Comparison of ENCODE assay signal across 10 mouse cellular contexts in genomic region chr9:70654496-70654895, GRCm38 (mm10). TPM values are rescaled to one million over a fixed set of nuclear protein-coding genes. Genes with fewer than 3 reads are reported as not detected.
DNase-seq lines count a peak whose midpoint lies in the region; ATAC-seq lines count a peak whose summit lies in the region.
"Had no signal": no experiment of that assay in that cellular context is flagged by ENCODE, and none has a peak within 500 bp of the region (broad histone marks: within the 10 kb centered on the region; RNA-seq: fewer than 3 reads in every experiment).

No protein-coding gene starts in this region.

- H3K36me3 ChIP-seq in erythroblast, embryonic 14.5 days (ENCODE audit: control insufficient read depth) = peaks cover 63% of the 10 kb centered on the region
- peaks cover 8% of the 10 kb centered on the region for H3K36me3 ChIP-seq in liver, embryonic 16.5 days (ENCODE audit: control insufficient read depth, insufficient read depth)
- H3K36me3 ChIP-seq: limb, embryonic 15.5 days had no signal

- H3K9me3 ChIP-seq in erythroblast, embryonic 14.5 days (ENCODE audit: control insufficient read depth, low read length) = no peaks in the 10 kb centered on the region
- no peaks in the 10 kb centered on the region for H3K9me3 ChIP-seq in liver, embryonic 16.5 days (replicated peaks; ENCODE audit: control insufficient read depth, low read length)
- H3K9me3 ChIP-seq: limb, embryonic 15.5 days had no signal

- H3K4me1 ChIP-seq in erythroblast, embryonic 14.5 days (ENCODE audit: control insufficient read depth) = peaks cover 56% of the 10 kb centered on the region
- H3K4me1 ChIP-seq in liver, embryonic 16.5 days (ENCODE audit: control insufficient read depth, low read depth, low read length) = peaks cover 30% of the 10 kb centered on the region

- no peaks in the 10 kb centered on the region for H3K27me3 ChIP-seq in erythroblast, embryonic 14.5 days (ENCODE audit: control insufficient read depth)
- no peaks in the 10 kb centered on the region for H3K27me3 ChIP-seq in liver, embryonic 16.5 days (ENCODE audit: control insufficient read depth, insufficient read depth, low read depth, low read length)
- H3K27me3 ChIP-seq: limb, embryonic 15.5 days had no signal

- WGBS in liver, embryonic 16.5 days (ENCODE audit: insufficient replicate concordance) = 77% methylated on average over 4 of the region's 4 CpGs

- H3K9ac ChIP-seq in liver, embryonic 16.5 days (ENCODE audit: low read depth, low read length) = peak overlapping the region; percentile 38
- H3K9ac ChIP-seq: limb, embryonic 15.5 days had no signal

- peak overlapping the region; percentile 73 for H3K4me2 ChIP-seq in liver, embryonic 16.5 days (ENCODE audit: low read depth, low read length)
- H3K4me2 ChIP-seq: limb, embryonic 15.5 days had no signal

- H3K4me3 ChIP-seq in erythroblast, embryonic 14.5 days (replicated peaks) = peak overlapping the region; percentile 83
- H3K4me3 ChIP-seq in liver, embryonic 16.5 days (ENCODE audit: low read depth, low read length) = peak overlapping the region; percentile 90
- H3K4me3 ChIP-seq: limb, embryonic 15.5 days had no signal

- DNase-seq in right cerebral cortex, adult 2 months (ENCODE audit: low spot score in 2 of 2) = peak; percentile 13 to 27
- no peak for DNase-seq in right cerebral cortex, postnatal 36 days (ENCODE audit: low spot score in 2 of 2)
- no peak for DNase-seq in left cerebral cortex, adult 8-10 months (ENCODE audit: low spot score in 2 of 2)
- no peak for DNase-seq in frontal cortex, postnatal 25 days (ENCODE audit: low spot score in 2 of 2)
- DNase-seq: heart, postnatal 14 days had no signal

- ATAC-seq in erythroblast, adult 5-6 weeks (replicated peaks; ENCODE audit: low FRiP score, poor library complexity, severe bottlenecking) = no peak
- ATAC-seq in liver, embryonic 16.5 days (ENCODE audit: low read depth) = no peak
- no peak for ATAC-seq in erythroid progenitor cell, adult 5-6 weeks (replicated peaks; ENCODE audit: low FRiP score, poor library complexity, severe bottlenecking)

- 0 out of 2 replicates have a peak overlapping the region, but pooled peaks have one; percentile 9 for H3K27ac ChIP-seq in liver, embryonic 16.5 days (ENCODE audit: low read length)
- H3K27ac ChIP-seq: limb, embryonic 15.5 days had no signal

RNA-seq across cellular contexts. Expression of gene Gm10642, which starts 1.6 kb away (rescaled TPM):
- polyA plus RNA-seq in erythroblast, embryonic 14.5 days (2012) = 0.45 and 0.52 TPM in 2 replicates
- 0.96 and 3.8 TPM in 2 replicates for total RNA-seq in erythroblast, adult 5-6 weeks (2015; ENCODE audit: low replicate concordance)
- 15.2 and 16.0 TPM in 2 replicates for total RNA-seq in erythroblast, adult 5-6 weeks (2017; ENCODE audit: low replicate concordance)
- polyA plus RNA-seq in liver, embryonic 16.5 days (2015; fragmentation: Nextera tagmentation; extraction: Ambion mirVana) = 0.90 and 0.92 TPM in 2 replicates
- 1.8 and 5.4 TPM in 2 replicates for total RNA-seq in erythroid progenitor cell, adult 5-6 weeks (2015; ENCODE audit: low replicate concordance)
- total RNA-seq in erythroid progenitor cell, adult 5-6 weeks (2017; ENCODE audit: low replicate concordance) = 4.1 and 16.4 TPM in 2 replicates
- total RNA-seq in left cerebral cortex, adult 8-10 months (2022) = 1 to 10 TPM in 3 of 4 experiments, under 1 TPM in 1; 0.52 to 1.5 (median 1.4) TPM

RNA-seq across cellular contexts. Expression of gene Mindy2, which starts 2.5 kb away (rescaled TPM):
- 6.4 and 6.8 TPM in 2 replicates for polyA plus RNA-seq in erythroblast, embryonic 14.5 days (2012)
- total RNA-seq in erythroblast, adult 5-6 weeks (2015; ENCODE audit: low replicate concordance) = 36.3 and 54.1 TPM in 2 replicates
- total RNA-seq in erythroblast, adult 5-6 weeks (2017; ENCODE audit: low replicate concordance) = 53.9 and 58.1 TPM in 2 replicates
- polyA plus RNA-seq in liver, embryonic 16.5 days (2015; fragmentation: Nextera tagmentation; extraction: Ambion mirVana) = 11.2 and 12.9 TPM in 2 replicates
- 76.4 and 97.3 TPM in 2 replicates for total RNA-seq in erythroid progenitor cell, adult 5-6 weeks (2015; ENCODE audit: low replicate concordance)
- total RNA-seq in erythroid progenitor cell, adult 5-6 weeks (2017; ENCODE audit: low replicate concordance) = 78.0 and 94.2 TPM in 2 replicates
- total RNA-seq in left cerebral cortex, adult 8-10 months (2022) = 10 to 100 TPM; 37.9 to 41.4 (median 40.1) TPM

RNA-seq across cellular contexts. Expression of gene Adam10, which starts 24.3 kb away (rescaled TPM):
- polyA plus RNA-seq in erythroblast, embryonic 14.5 days (2012) = 8.4 and 11.5 TPM in 2 replicates
- 310 and 344 TPM in 2 replicates for total RNA-seq in erythroblast, adult 5-6 weeks (2015; ENCODE audit: low replicate concordance)
- total RNA-seq in erythroblast, adult 5-6 weeks (2017; ENCODE audit: low replicate concordance) = 311 and 361 TPM in 2 replicates
- polyA plus RNA-seq in liver, embryonic 16.5 days (2015; fragmentation: Nextera tagmentation; extraction: Ambion mirVana) = 66.1 and 68.4 TPM in 2 replicates
- 334 and 407 TPM in 2 replicates for total RNA-seq in erythroid progenitor cell, adult 5-6 weeks (2015; ENCODE audit: low replicate concordance)
- total RNA-seq in erythroid progenitor cell, adult 5-6 weeks (2017; ENCODE audit: low replicate concordance) = 328 and 349 TPM in 2 replicates
- 10 to 100 TPM; 67.9 to 80.4 (median 71.5) TPM for total RNA-seq in left cerebral cortex, adult 8-10 months (2022)

Comparison
In these comparisons a context has a peak if more than half of its experiments do, and no peak if none do; other contexts are left out.
1. DNase-seq: peak in right cerebral cortex, adult 2 months (2 of 2); none in right cerebral cortex, postnatal 36 days (0 of 2), left cerebral cortex, adult 8-10 months (0 of 2) and frontal cortex, postnatal 25 days (0 of 2).